Mouse (Mus musculus) heart, adult 2 months (tissue): ENCODE measurements around the gene Clcn2.

Experiments used
- CTCF ChIP-seq: fragments of 200-600 bp; IDR thresholded peaks from 2 replicates; pipeline ENCODE4 v1.8.1; 2022; ENCODE audit warnings: antibody characterized with exemption, mild to moderate bottlenecking, moderate library complexity
- EP300 ChIP-seq: fragments of 200-500 bp; IDR thresholded peaks from 2 replicates; pipeline ENCODE4 v1.6.1; 2011; ENCODE audit warnings: low read depth, low read length, control low read depth; ENCODE audit not compliant: insufficient read depth
- POLR2A ChIP-seq: fragments of 200-500 bp; IDR thresholded peaks from 2 replicates; pipeline ENCODE4 v1.6.1; 2011; ENCODE audit warnings: mild to moderate bottlenecking, low read depth, low read length, control low read depth; ENCODE audit not compliant: insufficient read depth

- TF ChIP-seq POLR2A = no peak
- no peak for TF ChIP-seq EP300
- no peak for TF ChIP-seq CTCF
These were observed 5.2 kb upstream of the Clcn2 start for GRCm38 (mm10) chr16:20722736-20723135.
